Mouse (Mus musculus) forelimb bud, embryonic 11.5 days (tissue): ENCODE measurements at regions not wholly inside any gene's neighbourhood (a gene's known extent, or its start where the extent isn't known, plus 50 kb on each side); places are given as distances from the start of the nearest gene placed in this dataset.

Source experiments
- DNase-seq: peaks from one replicate; pipeline ENCODE4 v3.0.0-alpha.2; 2012; ENCODE audit warnings: low read depth, low spot score

DNA sequence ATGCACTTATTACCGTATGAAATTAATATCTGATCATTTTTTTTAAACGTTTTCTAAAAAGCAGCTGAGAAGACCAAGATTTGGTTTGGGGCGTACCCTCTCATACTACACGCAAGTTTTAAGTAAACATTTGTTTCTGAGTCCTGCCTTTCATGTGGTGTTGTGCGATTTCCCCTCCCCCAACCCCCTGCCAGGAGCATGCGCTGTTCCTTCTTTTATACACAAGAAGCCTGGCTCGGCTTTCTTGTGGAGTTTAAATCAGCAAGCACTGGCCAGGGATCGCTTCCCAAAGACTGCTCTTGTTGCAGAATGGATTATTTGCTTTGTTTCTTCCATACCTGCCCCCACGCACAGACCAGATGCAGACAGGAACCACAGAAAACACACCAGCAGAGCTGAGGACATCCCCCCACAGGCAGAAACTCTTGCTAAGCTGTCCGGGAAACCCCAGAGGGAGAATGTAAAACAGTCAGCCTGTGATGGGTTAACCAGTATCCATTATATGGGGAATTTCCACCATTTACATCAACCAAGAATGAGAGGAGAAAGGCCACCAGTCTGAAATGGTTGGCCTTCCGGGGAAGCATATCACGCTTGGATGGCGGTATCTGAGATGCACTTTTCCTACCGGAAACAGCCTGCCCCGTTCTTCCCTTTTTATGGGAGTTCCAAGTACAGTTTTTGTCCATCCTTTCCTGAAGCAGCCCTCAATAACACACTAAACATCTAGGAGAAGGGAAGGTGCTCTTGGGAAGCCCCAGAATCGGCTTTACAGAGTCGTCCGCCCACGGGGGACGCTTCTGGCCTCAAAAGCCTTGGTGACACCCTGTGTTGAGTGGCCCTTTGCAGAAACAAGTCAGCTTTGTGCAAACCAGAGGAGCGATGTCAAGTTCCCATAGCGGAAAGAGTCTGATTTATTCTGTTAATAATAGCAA, 91.3 kb downstream of the Tomm20 start:
- DNase-seq: no peak

DNA sequence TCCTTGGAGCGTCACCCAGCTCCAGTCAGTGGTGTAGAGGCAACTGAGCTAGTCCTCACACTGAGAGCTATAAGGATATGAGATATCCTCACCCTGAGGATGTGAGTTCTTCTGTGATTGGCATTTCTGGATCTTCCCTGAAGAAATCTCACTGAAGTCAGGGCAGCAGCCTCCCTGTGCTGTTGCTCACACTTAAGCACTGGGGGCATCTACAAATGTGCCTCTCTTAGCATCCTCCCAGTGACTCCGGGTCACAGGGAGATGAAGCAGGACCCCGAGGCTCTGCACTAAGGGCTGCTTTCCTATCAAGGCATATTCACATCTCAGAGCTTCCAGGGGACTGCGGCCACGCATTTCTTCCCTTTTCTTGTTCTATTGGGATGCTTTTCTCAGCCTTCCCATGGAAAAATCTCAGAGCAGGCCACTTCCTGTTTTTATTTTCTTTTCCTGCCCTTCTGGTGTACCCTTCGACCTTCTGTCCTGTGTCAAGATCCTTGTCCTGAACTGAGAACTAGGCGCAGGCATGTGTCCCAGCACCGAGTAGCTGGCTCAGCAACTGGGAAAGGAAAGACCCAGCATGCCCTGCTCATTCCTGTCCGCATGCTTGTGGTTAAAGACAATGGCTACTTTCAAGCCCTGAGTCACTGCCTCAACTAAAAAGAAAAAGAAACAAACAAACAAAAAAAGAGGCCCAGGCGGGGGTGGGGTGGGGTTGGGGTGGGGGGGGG, 92.8 kb downstream of the Tomm20 start:
- no peak for DNase-seq

DNA sequence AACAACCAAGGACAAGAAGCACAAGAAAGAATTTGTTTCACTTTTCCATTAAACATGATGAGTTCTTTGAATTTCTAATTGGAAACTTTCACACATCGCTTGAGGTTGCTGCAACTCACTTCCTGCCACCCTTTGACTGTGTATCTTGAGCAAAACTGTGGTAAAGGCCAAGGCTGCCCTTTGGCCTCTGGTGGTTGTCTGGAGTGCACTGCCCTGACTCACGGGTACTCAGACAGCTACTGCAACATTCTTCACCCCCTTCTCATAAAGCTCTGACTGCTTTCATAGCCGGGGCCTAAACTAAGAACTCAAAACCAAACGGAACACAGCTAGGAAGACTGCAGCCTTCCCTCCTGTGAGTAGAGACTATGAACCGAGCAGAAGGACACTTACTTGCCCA, 93.5 kb downstream of the Tomm20 start:
- DNase-seq: no peak

DNA sequence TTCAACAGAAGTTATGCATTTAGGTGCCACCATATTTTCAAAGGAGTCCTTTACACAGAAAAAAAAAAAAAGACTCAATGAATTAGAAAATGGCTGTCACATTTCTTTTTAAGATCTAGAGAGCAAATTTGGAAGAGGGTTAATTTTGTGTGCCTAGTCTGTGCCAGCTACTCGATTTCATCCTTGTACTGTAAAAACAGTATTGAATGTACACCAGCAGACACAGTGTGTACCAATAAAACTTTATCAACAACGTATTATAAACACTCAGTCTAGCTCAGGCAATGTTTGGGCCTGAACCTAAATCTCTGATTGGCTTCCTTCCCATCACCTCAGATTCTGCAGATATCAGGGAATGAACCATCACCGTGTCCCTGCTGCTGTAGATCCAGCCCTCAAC, 93.9 kb downstream of the Tomm20 start:
- no peak for DNase-seq

DNA sequence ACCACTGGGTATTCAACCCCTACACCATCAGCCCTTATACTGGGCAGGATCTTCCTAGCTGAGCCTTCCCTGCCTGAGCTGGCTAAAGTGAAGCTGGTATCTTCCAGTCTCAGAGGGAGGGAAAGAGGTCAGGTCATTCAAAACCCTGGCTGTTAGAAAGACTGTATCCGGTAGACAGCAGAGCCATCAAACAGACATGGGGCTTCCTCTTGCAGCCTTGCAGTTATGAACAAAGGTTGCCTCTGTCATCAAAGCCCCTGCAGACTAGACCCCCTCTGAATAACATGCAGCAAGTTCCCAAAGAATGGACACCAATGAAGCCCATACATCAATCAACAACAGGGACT, 95.5 kb downstream of the Tomm20 start:
- no peak for DNase-seq

DNA sequence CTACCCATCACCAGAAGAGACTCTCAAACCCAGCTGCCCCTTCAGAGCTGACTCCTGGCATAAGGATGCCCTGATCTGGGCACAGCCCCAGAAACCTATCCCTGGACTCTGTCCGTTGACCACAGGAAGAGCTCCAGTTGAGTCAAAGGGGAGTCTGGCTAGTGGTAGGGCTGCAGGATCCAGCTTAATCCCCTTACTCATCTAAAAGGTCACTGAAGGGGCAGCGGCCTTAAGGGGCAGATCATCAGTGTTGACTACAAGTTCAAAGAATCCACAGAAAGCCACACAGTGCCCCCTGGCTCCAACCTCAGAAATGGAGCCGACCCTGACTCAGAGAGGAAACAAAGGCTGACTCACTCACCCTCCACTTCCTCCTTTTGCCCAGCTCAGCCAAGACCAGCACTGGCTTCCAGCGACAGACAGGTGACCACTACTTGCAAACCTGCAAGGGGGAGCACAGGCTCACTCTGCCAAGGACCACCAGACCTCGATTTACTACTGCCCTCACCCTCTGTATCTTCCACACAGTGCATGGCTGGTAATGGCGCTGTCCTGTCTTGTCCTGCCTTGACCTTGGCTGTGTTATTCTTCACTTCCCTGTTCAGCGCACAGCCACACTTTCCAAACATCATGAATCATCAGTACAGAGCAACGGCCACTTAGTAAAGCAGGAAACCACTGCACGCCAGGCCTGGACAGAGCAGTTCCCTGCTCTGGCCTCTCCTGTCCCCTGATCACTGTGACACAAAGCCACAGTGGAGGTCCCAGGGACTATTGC, 96.0 kb downstream of the Tomm20 start:
- no peak for DNase-seq

DNA sequence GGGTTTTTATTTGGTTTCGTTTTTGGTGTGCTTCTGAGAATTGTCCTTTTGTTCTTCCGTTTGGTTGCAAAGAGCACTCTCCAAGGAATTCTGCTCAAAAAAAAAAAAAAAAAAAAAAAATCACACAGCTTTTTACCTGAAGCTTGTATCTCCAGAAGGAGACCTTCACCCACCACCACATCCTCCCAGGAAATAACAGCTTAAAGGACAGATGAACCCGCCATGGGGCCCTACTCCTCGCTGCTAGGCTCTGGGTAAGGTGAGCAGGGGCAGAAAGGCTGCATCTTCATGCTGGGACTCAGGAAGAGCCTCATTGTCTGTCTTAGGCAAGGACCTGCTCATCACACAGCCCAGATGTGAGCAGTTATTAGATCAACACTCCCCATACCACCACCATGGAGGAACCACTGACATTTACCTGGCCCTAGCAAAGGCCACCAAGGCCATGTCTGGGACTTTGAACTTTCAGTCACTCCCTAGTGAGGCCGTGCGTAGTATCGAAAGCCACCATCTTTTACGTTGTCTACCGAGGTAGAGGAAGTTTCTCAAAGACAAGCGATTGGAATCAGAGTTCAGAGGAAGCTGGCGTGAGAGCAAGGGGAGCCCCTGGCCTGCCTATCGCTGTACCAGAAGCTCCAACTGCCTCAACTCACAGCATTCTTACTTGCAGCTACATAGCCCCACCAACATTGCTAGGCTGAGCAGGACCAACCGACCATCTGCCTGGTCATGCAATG, 97.1 kb downstream of the Tomm20 start:
- no peak for DNase-seq

DNA sequence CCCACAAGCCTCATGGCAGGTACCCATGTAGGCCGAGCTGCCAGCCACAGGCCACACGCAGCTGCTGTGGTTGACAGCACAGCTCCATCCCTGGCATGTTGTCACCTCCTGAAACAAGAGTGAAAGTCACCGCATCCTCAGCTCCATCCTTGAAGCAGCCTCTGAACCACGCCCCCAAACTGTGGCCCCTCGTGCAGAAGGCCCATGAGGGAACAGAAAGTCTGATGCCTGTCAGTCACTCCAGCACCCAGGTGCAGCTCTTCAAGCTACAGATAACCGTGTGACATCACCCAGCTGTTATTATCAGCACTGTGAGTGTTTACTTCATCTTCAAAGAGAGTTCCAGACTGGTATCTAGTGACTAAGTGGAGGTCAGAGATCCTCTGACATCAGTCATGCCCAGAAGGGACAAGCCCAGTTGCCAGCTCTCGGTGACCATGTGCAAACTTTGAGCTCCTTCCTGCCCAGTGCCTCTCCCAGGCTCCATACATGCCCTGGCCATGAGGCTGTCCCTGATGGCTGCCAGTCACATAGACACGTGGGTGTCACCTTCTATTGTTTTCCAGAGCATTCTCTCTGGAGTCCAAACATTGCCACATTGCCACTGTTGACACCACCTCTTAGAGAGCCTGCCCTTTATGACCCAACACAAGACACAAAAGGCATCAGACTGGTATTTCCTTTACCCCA, 97.8 kb downstream of the Tomm20 start:
- DNase-seq: no peak

DNA sequence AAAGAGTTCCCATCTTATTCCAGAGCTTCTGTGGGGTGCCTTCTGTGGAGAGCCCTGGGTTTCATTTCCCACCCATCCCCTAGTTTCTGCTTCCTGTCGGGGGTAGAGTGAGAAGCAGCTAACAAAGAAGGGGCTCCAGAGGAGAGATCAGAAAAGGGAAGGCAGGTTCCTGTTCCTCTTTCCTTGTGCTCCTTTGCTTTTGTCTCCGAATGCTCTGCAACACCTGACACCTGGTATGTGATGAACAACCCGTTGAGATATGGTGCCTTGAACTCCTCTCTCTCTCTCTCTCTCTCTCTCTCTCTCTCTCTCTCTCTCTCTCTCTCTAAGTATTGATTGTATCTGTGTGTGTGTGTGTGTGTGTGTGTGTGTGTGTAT, 99.5 kb downstream of the Tomm20 start:
- DNase-seq: no peak

DNA sequence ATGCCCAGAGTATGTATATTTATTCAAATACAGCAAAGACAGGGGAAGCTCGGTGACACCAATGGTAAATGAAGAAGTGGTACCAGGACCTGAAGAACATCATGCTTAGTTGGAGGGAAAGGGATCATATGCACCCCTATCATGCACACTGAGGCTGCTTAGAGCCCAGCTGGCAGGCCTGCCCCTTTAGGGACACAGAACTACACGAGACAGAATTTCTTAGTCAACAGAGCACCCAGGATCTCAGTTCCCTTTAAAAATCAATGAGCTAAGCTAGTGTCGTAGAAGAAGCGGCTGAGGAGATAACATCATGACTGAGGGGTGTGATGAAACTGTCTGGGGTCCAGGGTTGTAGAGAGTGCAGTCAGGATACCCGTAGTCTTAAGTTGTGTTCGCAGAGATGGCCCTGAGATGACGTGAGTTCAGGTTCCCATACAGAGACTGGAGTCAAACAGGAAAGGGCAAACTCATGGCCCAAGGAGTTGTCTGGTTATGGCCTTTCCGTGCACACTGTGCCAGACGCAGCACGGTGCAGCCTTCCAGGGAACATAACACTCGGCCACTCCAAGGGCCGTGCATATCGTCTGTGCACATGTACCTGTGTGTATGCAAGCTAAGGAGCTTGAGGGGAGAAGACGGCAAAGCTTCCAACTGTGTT, 100.0 kb downstream of the Tomm20 start:
- no peak for DNase-seq

DNA sequence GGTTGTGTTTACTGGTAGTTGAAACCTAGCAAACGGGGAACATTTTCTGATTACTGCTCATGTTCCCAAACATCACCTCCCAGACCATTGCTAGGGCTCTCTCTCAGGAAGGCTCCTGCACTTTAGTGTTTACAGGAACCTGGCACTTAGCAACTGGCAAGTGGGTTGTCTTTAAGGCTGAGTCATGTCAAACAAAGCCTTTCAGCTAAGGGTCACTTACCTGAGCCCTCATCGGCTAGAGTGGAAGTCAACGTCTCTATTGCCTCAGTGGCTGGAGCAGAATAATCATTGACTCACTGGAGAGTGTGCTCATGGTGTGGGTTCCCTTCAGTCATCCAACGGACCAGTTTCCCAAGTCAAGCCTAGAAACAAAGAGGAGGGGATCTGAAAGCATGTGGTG, 101.0 kb downstream of the Tomm20 start:
- DNase-seq: no peak

DNA sequence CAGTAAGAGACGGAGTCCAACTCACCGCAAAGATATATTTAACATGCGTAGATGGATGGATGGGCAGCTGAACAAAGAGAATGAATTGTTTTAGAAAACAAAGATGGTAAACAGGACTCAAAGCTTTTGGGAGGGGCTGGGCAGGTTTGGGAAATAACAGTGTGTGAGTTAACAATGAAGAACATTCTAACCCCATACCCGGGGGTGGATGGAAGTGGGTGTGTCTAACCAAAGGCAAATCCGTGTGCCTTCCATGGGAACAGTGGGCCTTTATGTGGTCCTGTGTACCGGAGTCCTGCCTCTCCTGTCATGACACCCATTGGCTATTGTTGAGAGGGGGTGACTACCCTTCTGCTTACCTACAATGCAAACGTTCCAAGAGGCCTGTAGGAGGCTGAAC, 104.5 kb downstream of the Tomm20 start:
- DNase-seq: no peak

DNA sequence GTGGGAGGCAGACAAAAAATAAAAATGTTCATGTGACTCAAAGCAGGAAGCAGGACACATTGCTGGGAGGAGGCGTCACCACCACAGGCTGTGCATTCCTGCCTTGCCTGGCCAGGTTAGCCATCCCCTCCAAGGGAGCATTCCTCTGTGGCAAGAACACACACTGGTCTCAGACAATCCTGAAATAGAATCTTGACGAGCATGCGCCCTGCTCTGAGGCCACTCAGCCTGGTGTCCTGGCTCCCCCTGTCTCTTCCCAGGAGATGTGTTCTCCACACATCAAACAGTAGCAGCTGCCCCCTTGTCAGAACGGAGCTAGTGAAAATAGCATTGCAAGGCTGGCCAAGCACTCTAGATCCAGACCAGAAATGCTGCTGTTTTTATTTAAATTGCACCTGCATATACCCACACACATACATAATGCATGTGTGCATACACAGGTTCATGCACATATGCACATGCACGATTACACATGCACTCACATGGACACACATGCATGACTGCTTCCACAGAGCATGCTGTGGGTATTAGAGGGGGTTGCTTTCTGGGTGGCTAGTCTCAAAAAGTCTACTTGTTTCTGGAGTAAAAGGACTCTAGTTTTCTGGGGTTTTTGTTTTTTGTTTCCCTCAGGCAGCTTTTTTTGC, 105.8 kb downstream of the Tomm20 start:
- peak; percentile 78 for DNase-seq

DNA sequence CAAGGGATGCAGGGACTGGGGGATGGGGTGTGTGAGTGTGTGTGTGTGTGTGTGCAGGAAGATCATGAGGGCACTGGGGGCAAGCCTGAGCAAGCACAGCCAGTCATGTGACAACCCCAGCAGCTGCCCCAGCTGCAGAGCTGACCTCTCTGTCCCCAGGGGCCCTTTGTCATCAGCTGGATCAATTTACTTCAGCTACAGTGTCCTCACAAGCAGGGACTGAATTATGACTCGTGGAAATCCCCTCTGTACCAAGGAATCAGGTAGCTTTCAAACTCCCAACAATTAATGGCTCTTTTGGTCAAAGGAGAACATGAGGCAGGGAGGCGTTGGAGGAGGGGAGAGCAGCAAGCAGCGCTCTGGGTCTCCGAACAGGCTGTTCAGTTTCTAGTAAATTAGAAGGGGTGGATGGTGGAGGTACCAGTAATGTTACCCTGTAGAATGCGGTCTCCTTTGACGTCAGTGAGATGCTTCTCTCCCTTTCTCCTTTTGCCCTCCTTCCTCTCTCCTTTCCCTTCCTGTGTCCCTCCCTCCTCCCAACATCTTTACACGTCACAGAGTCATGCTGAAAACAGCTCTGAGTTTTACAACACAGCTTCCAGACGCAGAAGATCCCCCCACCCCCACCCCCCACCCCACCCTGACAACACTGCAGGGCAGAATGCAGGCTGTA, 106.5 kb downstream of the Tomm20 start:
- peak; percentile 86 for DNase-seq

DNA sequence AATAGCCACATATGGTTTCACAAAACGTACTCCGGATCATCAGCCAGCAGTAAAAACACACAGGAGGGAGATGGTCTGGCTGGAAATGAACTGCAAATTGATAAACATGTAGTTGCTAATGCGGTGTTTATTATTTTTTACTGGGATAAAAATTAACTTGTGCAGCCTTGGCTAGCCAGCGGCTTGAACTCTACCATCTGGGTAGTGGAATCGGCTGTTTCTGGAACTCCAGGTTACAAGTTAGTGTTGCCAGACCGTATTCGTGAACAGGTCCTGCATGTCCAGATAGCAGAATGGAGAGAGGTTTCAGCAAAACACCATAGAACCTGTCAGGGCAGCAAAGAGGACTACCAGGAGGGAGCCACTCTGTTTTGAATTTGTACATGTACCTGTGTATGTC, 107.4 kb downstream of the Tomm20 start:
- DNase-seq: no peak

DNA sequence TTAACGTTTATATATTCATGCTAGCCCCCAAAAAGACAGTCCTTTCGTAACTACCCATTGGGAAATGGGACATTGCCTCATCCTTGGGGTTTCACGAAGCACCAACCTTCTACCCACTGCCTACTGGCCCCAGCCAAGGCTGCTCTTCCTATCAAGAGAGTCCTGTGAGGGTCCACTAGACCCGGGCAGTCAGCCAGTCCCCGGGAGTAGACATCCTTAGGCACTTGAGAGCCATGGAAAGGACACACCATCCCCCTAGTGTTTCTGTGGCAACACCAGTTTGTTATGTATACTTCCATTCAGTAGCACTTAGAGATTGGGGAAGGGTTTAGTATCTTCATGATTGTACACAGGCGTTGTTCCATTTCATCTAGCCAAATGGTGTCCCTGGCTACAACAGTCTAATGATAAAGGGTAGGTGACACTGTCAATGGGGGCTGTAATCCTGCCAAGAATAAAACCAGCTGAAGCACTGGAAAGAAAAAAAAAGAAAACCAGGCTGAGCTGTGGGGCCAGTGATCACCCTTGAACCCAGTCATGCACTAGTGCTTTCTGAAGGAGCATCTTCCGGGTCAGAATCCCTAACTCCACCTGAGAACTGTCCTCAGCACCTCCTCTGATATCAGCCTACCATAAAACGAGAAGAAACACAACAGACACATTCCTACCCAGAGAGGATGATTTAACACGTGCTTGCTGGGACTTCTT, 108.2 kb downstream of the Tomm20 start:
- no peak for DNase-seq

DNA sequence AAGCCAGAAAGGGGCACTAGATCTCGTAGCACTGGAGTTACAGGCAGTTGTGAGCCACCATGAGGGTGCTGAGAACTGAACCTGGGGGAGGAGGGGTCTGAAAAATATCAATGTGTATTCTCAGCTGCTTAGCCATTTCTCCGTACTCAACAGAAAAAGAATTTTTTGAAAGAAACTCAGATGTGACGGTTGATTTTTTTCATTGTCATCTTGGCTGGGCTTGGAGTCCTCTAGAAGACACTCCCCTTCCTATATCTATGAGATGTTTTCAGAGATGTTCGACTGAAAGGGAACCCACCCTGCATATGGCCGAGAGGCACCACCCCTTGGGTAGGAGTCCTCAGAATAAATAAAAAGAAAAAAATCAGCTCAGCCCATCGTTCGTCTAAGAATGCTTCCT, 110.1 kb downstream of the Tomm20 start:
- DNase-seq: no peak

DNA sequence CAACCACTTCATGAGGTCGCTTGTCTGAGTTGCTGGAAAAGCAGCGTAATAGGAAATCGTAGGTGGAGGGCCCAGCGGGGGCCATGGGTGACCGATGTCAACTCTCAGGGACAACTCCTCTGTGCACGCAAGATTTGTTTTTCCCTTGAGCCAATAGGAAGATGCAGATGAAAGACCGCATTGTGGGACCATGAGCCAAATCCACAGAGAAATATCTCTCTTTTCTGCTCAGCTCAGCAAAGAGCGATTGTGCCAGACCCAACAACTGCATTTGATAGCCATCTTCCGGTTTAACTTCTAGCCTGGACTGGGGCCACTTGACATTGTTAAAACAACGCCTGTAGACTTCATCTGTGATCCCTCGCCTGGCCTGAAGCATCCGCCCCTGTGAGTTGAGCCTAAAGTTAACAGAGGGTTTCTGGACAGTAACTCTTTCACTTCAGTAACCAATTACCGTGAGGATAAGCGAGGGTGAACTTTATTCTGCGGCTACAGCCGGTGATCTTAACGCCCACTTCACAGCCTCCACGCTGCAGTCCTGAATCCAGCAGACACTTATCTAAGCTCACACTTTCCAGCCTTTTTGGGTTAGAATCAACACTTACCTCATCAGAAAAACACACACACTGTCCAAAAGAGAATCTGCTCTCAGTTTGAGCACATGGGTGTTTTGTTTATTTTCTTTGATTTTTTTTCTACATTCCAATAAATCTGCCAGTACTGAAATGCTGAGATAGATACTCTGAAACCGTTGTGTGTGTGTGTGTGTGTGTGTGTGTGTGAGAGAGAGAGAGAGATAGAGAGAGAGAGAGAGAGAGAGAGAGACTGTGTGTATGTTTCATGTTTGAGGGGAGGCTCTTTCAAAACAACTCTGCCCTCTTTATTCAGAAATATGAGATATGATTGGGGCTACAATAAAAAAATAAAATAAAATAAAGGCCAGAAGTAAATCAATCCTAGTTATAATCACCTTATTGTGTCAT, 111.9 kb downstream of the Tomm20 start:
- DNase-seq: no peak
